Mouse (Mus musculus) left cerebral cortex, adult 8-10 months (tissue): ENCODE results near the gene Pxylp1. TPM values are rescaled to one million over a fixed set of nuclear protein-coding genes. Genes with fewer than 3 reads are reported as not detected.

Source experiments
- DNase-seq, 2 experiments: peaks; one replicate each; pipeline ENCODE4 v3.0.0; 2022; ENCODE audit warnings: low spot score in 2 of 2
- total RNA-seq, 4 experiments: library from RNA; stranded (reverse); gene quantifications; 2 replicates each; pipeline ENCODE4 v1.2.4; 2022

Pxylp1 gene
- total RNA-seq, 4 experiments from 2014 or later = 17.8 to 28.5 (median 20.7) TPM

- DNase-seq = no peak
Observed at GRCm38 (mm10) chr9:96827002-96827785, 65.3 kb downstream of the Pxylp1 start.

GRCm38 (mm10) chr9:96824857-96825256 lies 67.6 kb downstream of the Pxylp1 start:
- no peak for DNase-seq

DNA sequence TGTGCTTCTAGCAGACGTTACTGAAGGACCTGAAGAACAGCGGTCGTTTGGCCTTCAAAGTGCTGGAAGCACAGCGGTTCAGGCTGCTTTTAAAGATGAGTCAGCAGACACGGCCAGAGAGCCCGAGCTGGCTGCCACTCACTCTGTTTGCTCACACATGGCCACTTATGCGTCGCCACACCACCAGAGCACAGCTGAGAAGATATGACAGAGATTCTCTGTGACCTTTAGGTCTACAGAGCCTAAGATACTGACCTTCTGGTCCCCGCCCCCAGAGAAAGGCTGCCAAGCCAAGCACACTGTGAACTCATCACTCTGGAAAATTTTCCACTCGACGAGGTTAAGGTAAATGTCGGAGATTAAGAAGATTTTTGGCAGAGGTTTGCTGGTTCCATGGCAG lies 68.4 kb downstream of the Pxylp1 start:
- DNase-seq = no peak

GRCm38 (mm10) chr9:96823541-96823940 lies 68.9 kb downstream of the Pxylp1 start:
- no peak for DNase-seq

DNA sequence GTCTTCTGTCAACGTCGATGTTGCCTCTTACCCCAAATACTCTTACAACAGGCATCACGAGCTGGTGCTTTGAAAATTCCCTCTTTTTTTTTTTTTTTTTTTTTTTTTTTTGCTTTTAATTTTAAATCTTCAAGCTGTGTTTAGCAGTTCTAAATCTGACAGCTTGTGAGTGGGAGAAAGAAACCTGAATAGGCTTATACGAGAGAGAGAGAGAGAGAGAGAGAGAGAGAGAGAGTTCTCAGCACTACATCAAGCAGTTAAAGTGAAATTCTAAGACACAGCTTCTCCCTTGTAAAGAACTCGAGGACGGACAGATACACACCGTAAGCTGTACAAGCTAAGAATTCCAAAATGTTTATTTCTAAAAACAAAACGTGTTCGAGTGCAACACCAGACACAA lies 69.5 kb downstream of the Pxylp1 start:
- DNase-seq = no peak

DNA sequence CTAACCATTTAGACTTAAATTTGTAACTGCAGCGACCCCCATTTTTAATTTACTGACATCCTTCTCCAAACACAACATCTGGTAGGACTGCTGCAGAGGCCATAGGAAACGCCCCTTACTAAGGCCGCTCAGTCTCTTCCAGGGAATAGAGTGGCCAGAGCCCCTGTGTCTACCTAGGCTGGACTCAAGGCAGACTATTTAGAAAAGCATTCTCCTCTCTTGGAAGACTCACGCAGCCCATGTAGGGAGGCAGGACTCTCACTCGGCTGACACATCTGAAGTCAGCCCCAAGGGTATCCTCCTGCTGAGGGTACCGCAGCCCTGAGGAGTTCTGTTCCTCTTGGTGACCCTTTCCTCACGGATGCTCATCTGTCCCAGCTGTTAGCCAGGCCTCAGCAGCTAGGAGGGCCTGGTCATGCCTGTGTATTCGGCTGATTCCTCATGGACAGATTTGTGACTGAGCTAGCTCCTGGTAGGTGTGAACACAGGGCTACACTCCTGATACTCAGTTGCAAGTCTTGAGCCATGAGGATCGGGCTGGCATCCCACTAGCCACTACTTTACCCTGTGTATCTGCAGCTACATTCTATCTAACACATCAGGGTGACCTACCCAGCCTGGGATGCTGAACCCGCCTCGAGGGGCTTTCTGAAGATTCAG lies 73.5 kb downstream of the Pxylp1 start:
- no peak for DNase-seq

DNA sequence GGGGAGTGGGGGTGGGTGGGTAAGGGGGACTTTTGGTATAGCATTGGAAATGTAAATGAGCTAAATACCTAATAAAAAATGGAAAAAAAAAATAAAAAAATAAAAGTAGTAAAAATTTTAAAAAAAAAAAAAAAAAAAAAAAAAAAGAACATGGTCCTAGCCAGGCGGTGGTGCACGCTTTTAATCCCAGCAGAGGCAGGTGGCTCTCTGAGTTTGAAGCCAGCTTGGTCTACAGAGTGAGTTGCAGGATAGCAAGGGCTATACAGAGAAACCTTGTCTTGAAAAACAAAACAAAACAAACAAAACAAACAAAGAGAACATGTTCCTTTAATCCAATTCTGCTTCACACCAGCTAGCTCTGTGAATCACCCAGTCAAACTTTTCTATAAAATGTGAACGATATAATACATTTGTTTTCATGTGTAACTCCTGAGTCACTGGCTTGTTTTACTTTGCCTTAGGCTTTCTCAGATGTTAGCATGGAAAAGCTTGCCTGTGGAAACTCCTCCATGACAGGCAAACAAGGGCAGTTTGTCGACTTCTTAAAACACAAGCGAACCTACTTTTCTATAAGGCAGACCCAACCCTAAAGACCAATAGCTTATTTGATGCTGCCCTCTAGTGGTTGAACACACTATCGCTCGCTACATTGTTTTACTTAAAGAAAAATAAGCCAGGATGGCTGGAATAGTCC lies 74.2 kb downstream of the Pxylp1 start:
- no peak for DNase-seq

- no peak for DNase-seq
Observed at GRCm38 (mm10) chr9:96811996-96812395, 80.5 kb downstream of the Pxylp1 start.

GRCm38 (mm10) chr9:96800131-96800825 lies 92.2 kb downstream of the Pxylp1 start:
- DNase-seq = no peak

DNA sequence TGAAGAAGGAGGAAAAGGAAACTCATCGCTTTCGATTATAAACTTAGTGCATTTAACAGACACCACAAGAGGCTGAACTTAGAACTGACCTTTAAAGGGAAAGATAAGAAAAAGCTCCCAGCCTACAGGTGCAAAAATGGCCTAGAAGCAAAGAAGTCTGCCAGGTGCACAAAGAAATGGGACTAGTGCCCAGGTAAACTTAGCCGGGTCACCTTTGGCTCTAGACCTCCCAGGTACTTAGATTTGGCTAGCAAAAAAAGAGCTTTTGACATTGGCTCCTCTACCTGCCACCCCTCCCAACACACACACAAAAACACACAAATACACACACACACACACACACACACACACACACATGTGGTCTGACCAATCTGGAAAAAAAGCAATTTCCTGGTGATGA lies 95.2 kb downstream of the Pxylp1 start:
- no peak for DNase-seq

DNA sequence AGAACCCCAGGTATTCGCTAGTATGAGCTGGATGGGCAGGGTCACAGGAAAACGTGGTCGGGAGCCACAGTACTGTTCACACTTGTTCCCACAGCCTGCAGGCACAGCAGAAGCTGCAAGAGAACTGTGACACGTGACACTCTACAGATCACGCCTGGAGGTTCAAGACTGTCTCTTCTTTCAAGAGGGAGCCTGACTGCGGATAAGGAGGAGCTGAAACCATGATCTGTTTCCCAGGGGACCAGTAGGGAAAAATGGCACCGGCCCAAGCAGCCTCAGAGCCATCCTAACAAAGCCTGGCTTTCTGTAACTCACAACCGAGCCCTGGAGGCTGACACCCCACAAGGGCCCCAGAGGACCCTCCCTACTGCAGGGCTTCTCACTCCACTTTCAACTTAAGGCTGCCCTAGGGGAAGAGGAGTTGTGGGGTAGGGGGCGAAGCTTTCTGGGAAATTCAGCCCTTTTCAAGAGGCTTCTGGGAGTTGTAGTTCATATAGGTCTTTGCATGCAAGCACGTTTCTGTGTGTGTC lies 97.0 kb downstream of the Pxylp1 start:
- peak; percentile 35 for DNase-seq

- no peak for DNase-seq
Observed at GRCm38 (mm10) chr9:96794601-96795000, 97.9 kb downstream of the Pxylp1 start.

- no peak for DNase-seq
Observed at GRCm38 (mm10) chr9:96792543-96792942, 99.9 kb downstream of the Pxylp1 start.

DNA sequence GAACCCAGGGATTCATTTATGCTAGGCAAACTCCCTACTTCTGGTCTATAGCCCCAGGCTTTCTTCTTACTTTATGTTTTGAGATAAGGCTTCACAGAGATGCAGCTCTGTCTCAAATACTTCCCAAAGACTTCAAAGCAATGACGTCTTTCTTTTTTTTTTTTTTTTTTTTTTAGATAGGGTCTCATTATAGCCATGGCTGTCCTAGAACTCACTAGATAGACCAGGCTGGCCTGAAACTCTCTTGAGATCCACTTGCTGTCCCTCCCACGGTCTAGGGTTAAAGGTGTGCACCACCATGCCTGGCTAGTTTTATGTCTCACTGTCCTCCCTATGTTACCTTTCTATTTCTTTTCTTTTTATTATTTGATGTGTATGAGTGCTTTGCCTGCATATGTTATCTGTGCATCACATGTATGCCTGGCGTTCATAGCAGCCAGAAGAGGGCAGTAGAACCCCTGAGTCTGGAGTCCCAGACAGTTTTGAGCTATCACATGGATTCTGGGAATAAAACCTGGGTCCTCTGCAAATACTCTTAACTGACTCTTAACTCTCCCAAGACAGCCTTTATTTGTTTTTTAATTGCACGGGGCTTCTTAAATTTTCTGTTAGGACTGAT lies 102.0 kb downstream of the Pxylp1 start:
- DNase-seq = no peak

GRCm38 (mm10) chr9:96789906-96790305 lies 102.6 kb downstream of the Pxylp1 start:
- no peak for DNase-seq

DNA sequence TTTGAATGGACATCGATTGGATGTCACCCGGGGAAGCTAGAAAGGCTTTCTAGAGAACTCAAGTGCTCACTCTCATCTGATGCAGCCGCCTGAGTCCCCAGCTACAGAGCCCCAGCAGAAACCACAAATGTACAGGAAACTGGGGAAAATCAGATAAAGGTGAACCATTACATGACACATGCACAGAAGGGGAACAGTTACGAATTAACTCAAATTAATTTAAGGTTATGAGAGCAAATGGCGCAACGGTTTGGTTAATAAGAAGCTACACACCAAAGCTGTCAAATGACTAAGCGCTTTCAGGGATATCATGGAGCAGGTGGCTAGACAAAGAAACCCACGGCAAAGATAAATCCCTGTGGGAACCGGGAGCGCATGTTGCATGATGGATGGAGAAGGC lies 104.7 kb downstream of the Pxylp1 start:
- DNase-seq = no peak

GRCm38 (mm10) chr9:96785871-96786342 lies 106.6 kb downstream of the Pxylp1 start:
- no peak for DNase-seq

GRCm38 (mm10) chr9:96785187-96785586 lies 107.3 kb downstream of the Pxylp1 start:
- DNase-seq = no peak

- DNase-seq = no peak
Observed at GRCm38 (mm10) chr9:96783667-96784066, 108.8 kb downstream of the Pxylp1 start.

DNA sequence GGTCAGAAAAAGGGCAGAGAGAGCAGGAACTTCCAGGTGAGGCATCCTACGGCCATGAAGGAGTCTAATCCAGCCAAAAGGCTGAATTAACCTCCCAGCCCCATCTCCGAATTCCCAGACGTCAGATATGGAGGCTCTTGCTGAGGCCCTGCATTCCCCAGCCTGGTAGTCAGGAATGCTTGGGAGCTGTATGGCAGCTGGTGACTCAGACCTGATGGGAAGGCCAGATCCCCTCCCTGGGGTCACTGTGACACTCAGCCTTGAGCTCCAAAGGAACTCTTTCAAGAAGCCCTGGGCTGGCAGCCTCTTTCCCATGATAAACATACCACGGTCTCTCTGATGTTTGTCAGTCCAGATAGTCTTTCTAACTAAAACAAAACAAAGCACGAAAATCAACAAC lies 109.2 kb downstream of the Pxylp1 start:
- no peak for DNase-seq

- no peak for DNase-seq
Observed at GRCm38 (mm10) chr9:96782062-96782461, 110.4 kb downstream of the Pxylp1 start.
